Mouse (Mus musculus): Measurements from ENCODE around the gene Myh10. TPM values are rescaled to one million over a fixed set of nuclear protein-coding genes. Genes with fewer than 3 reads are reported as not detected.

Gene Myh10
- 100 to 1,000 TPM; 219 to 221 TPM for total RNA-seq (2021)
- long read RNA-seq, experiment 1, full-length matches to known transcripts, result 81 of 139 reads
- long read RNA-seq, experiment 1, partial matches to known transcripts, result 40 of 139 reads
- long read RNA-seq, experiment 1, other reads (novel, unspliced or antisense), result 18 of 139 reads
- long read RNA-seq, experiment 2, full-length matches to known transcripts, result 52 of 94 reads
- long read RNA-seq, experiment 2, partial matches to known transcripts, result 26 of 94 reads
- long read RNA-seq, experiment 2, other reads (novel, unspliced or antisense), result 16 of 94 reads

- Histone ChIP-seq H3K27ac (peak within 1 kb of the TSS; percentile 93), H3K4me3 (peak within 1 kb of the TSS; percentile 73)
- peak; percentile 99 for DNase-seq (ENCODE audit: extremely low spot score in 1 of 2, low spot score in 2 of 2)
- TF ChIP-seq CTCF (IDR thresholded peaks at IDR 0.05), result no peak; the same call in 1 of the 2 replicates
- intact Hi-C loops (cut with DNase I), result loop anchor here (1.0 to 5.0 kb wide), 5 partner anchors 33 to 161 kb away; no protein-coding TSS in a partner anchor
These were observed at the start of gene Myh10 for GRCm38 (mm10) chr11:68691321-68692009. Gene Myh10 (plus strand): TSS chr11:68691559.

- no peak for TF ChIP-seq CTCF (IDR thresholded peaks at IDR 0.05)
These were observed 46.6 kb upstream of the Myh10 start for GRCm38 (mm10) chr11:68644781-68645180.

GRCm38 (mm10) chr11:68647808-68648207 is 43.6 kb upstream of the Myh10 start:
- intact Hi-C loops (cut with DNase I), result no loop called here
- no peak for DNase-seq (ENCODE audit: extremely low spot score in 1 of 2, low spot score in 2 of 2)
- H3K4me3 ChIP-seq, result no peak overlapping the region
- TF ChIP-seq CTCF (IDR thresholded peaks at IDR 0.05), result no peak
- no peak overlapping the region for H3K27ac ChIP-seq

More at GRCm38 (mm10) chr11:68644781-68645180, 46.6 kb upstream of the Myh10 start:
- Histone ChIP-seq H3K4me3 (no peak overlapping the region), H3K27ac (no peak overlapping the region)
- no peak for DNase-seq (ENCODE audit: extremely low spot score in 1 of 2, low spot score in 2 of 2)
- intact Hi-C loops (cut with DNase I), result no loop called here

GRCm38 (mm10) chr11:68648385-68649148 is 42.8 kb upstream of the Myh10 start:
- TF ChIP-seq CTCF (IDR thresholded peaks at IDR 0.05), result no peak
- no peak overlapping the region for H3K4me3 ChIP-seq
- peak overlapping the region; percentile 57 for H3K27ac ChIP-seq
- intact Hi-C loops (cut with DNase I), result no loop called here
- peak in 1 of 2 experiments; percentile 31 for DNase-seq (ENCODE audit: extremely low spot score in 1 of 2, low spot score in 2 of 2)

GRCm38 (mm10) chr11:68651518-68651917 is 39.8 kb upstream of the Myh10 start:
- Histone ChIP-seq H3K4me3 (no peak overlapping the region), H3K27ac (no peak overlapping the region)
- DNase-seq (ENCODE audit: extremely low spot score in 1 of 2, low spot score in 2 of 2), result no peak
- intact Hi-C loops (cut with DNase I), result no loop called here
- TF ChIP-seq CTCF (IDR thresholded peaks at IDR 0.05), result no peak

- no peak for DNase-seq (ENCODE audit: extremely low spot score in 1 of 2, low spot score in 2 of 2)
- Histone ChIP-seq H3K27ac (peak overlapping the region; percentile 64), H3K4me3 (no peak overlapping the region)
- no peak for TF ChIP-seq CTCF (IDR thresholded peaks at IDR 0.05)
- intact Hi-C loops (cut with DNase I), result no loop called here
These were observed 35.8 kb upstream of the Myh10 start for GRCm38 (mm10) chr11:68655524-68655923.

GRCm38 (mm10) chr11:68656887-68657685 is 34.3 kb upstream of the Myh10 start:
- intact Hi-C loops (cut with DNase I), result no loop called here
- Histone ChIP-seq H3K4me3 (no peak overlapping the region), H3K27ac (peak overlapping the region; percentile 80)
- TF ChIP-seq CTCF (IDR thresholded peaks at IDR 0.05), result no peak
- DNase-seq (ENCODE audit: extremely low spot score in 1 of 2, low spot score in 2 of 2), result no peak

DNA sequence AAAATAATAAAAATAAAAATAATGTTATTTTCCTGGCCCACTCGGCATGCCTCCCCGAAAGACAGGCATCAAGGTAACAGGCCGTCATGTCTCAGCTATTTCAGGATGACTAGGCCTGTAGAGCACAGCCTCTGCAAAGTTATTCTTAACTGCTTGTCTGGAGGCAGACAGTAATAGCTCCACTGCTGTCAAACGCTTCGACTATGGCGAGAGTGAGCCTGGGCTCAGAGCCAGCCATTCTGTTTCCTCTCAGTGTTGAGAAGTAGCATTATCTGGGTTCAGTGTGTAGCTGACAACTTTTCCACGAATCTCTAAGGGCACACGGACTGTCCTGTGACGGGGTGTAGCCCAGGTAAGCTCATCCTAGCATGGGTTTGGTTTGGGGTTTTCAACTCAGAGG is 33.5 kb upstream of the Myh10 start:
- intact Hi-C loops (cut with DNase I), result loop anchor here (1.0 kb wide), 1 partner anchor 33 kb away; the partner anchor contains the start of gene Myh10
- Histone ChIP-seq H3K4me3 (no peak overlapping the region), H3K27ac (peak overlapping the region; percentile 80)
- DNase-seq (ENCODE audit: extremely low spot score in 1 of 2, low spot score in 2 of 2), result peak; percentile 79 to 81
- no peak for TF ChIP-seq CTCF (IDR thresholded peaks at IDR 0.05)

DNA sequence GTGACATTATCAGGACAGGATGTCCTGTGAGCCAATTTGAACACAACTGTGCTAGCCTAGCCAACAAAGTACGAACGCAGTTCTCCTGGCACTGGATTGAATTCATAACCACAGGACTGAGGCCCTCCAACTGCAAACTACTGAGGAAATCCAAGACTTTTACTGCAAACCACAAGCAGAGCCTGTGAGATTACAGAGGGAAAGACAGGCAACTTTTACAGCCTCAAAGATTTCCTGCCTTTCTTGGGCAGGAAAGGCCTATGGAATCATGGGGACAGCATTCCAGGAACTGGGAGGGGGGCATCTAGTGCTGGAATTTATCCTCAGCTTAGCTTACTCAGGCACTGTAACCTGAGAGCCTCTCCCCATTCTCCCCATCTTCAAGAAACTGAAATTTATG is 26.0 kb upstream of the Myh10 start:
- TF ChIP-seq CTCF (IDR thresholded peaks at IDR 0.05), result no peak
- Histone ChIP-seq H3K27ac (no peak overlapping the region), H3K4me3 (no peak overlapping the region)
- intact Hi-C loops (cut with DNase I), result no loop called here
- no peak for DNase-seq (ENCODE audit: extremely low spot score in 1 of 2, low spot score in 2 of 2)

GRCm38 (mm10) chr11:68666210-68666609 is 25.1 kb upstream of the Myh10 start:
- Histone ChIP-seq H3K4me3 (no peak overlapping the region), H3K27ac (no peak overlapping the region)
- no peak for TF ChIP-seq CTCF (IDR thresholded peaks at IDR 0.05)
- no peak for DNase-seq (ENCODE audit: extremely low spot score in 1 of 2, low spot score in 2 of 2)
- intact Hi-C loops (cut with DNase I), result no loop called here

- H3K27ac ChIP-seq, result no peak overlapping the region
- intact Hi-C loops (cut with DNase I), result no loop called here
- no peak for TF ChIP-seq CTCF (IDR thresholded peaks at IDR 0.05)
- no peak overlapping the region for H3K4me3 ChIP-seq
- no peak for DNase-seq (ENCODE audit: extremely low spot score in 1 of 2, low spot score in 2 of 2)
These were observed 18.9 kb upstream of the Myh10 start for GRCm38 (mm10) chr11:68672270-68672970.

All from left cerebral cortex, adult 2 months (tissue).